Mouse (Mus musculus): Measurements from ENCODE around the gene Adam17. TPM values are rescaled to one million over a fixed set of nuclear protein-coding genes. Genes with fewer than 3 reads are reported as not detected.

The Adam17 gene
- polyA plus RNA-seq, 1 experiment from 2014 or later: 89.4 TPM

DNA sequence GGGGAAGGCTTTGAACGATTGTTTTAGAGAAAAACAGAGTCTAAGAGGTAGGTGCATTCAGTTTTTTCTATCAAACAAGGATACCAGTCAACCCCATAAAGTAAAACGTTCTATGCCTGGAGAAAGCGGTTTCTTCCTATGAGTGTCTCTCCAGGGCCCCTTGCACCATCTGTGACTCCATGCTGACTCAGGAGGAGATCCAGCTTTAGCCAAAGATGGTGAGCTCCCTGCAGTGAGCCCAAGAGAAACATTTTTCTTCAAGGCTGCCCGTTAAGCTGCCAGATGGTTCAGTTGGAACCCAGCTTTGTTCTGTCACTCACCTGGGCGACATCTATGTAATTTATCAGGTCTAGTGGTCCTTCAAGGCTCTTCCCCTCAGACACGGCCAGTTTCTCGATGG lies 99.0 kb downstream of the Adam17 start:
- Histone ChIP-seq H3K27ac (no peak overlapping the region), H3K36me3 (ENCODE audit: inconsistent target) (peaks cover 60% of the 10 kb centered on the region), H3K79me2 (ENCODE audit: inconsistent target) (no peaks in the 10 kb centered on the region; the same call in 1 of the 2 replicates), H3K4me3 (ENCODE audit: inconsistent target) (no peak overlapping the region)
- 97% methylated on average over 7 of the region's 7 CpGs for WGBS (ENCODE audit: missing documents)

Other genes starting within 250 kb of the Adam17 start
- gene Cpsf3, start 88.2 kb downstream of the Adam17 start, polyA plus RNA-seq (2018): 39.6 to 58.9 TPM (median 52.0 TPM) in 3 replicates
- gene Itgb1bp1, start 87.3 kb downstream of the Adam17 start, polyA plus RNA-seq (2018): 36.8 to 42.4 TPM (median 38.6 TPM) in 3 replicates
- 30.1 to 45.1 TPM (median 38.8 TPM) in 3 replicates for gene Iah1, start 57.2 kb downstream of the Adam17 start, polyA plus RNA-seq (2018)
- 139 to 167 TPM (median 141 TPM) in 3 replicates for gene Ywhaq, start 44.0 kb upstream of the Adam17 start, polyA plus RNA-seq (2018)